Mouse (Mus musculus): ENCODE measurements at regions not wholly inside any gene's neighbourhood (a gene's known extent, or its start where the extent isn't known, plus 50 kb on each side); places are given as distances from the start of the nearest gene placed in this dataset.

DNA sequence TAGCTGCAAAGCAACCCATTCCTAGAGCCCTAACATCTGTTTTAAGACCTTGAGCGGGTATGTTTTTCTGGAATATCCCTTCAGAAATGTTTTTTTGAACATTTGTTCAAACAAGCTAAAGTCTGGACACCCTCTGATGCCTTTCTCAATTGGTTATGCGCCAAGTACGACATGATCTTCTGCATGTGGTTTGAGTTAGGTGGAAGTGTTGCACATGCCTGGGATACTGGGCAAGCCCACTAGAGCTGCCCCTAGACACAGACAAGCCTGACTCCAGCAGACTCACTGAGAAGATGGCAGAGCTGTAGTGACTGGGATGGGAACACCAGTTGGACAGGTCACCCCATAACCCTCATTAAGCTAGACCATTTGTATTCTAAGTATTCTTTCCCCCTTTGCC is 153.2 kb upstream of the Cypt2 start:
- ATAC-seq (ENCODE audit: low FRiP score, low read depth), result no peak
- TF ChIP-seq POLR2A (IDR thresholded peaks at IDR 0.05; ENCODE audit: borderline replicate concordance, extremely low read depth, insufficient read depth, insufficient read length), result no peak
- DNase-seq (ENCODE audit: low spot score), result no peak
- no peaks in the 10 kb centered on the region for H3K36me3 ChIP-seq (ENCODE audit: control insufficient read depth, insufficient read depth, low read length)
- WGBS, result 40% methylated on average over 3 of the region's 3 CpGs
- no peaks in the 10 kb centered on the region for H3K9me3 ChIP-seq (ENCODE audit: control insufficient read depth, low read length)
- H3K27me3 ChIP-seq (ENCODE audit: control insufficient read depth, insufficient read depth, low read length), result no peaks in the 10 kb centered on the region
- H3K4me2 ChIP-seq (replicated peaks; ENCODE audit: low read depth, low read length, severe bottlenecking), result no peak overlapping the region
- no peak overlapping the region for H3K9ac ChIP-seq (ENCODE audit: low read depth, low read length, severe bottlenecking)
- H3K4me3 ChIP-seq (replicated peaks; ENCODE audit: low read length), result no peak overlapping the region
- no peaks in the 10 kb centered on the region for H3K4me1 ChIP-seq (ENCODE audit: control insufficient read depth, insufficient read depth, low read length)
- no peak overlapping the region for H3K27ac ChIP-seq (replicated peaks; ENCODE audit: low read depth, low read length)

DNA sequence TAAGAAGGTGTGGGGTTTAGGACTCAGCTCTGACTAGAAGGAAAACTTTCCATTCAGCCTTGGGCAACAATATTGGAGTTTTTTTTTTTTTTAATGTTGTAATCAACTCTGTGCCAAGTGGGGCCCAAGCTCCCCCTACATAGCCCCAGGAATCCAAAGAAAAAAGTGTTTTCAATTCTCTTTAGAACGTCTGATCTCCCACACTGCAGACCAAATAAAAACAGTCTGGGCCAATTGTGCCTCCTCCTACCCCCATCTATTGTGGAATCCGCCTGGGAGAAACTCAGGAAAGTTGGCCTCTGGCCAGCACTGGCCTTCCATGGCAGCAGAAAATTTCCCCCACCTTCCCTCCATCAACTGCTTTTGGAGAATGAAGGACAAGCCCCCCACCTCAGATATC is 133.3 kb upstream of the Cypt2 start:
- peak; percentile 7 for DNase-seq (ENCODE audit: low spot score)
- WGBS, result 21% methylated on average over 2 of the region's 2 CpGs
- no peaks in the 10 kb centered on the region; the same call in 1 of the 2 replicates for H3K27me3 ChIP-seq (ENCODE audit: control insufficient read depth, insufficient read depth, low read length)

DNA sequence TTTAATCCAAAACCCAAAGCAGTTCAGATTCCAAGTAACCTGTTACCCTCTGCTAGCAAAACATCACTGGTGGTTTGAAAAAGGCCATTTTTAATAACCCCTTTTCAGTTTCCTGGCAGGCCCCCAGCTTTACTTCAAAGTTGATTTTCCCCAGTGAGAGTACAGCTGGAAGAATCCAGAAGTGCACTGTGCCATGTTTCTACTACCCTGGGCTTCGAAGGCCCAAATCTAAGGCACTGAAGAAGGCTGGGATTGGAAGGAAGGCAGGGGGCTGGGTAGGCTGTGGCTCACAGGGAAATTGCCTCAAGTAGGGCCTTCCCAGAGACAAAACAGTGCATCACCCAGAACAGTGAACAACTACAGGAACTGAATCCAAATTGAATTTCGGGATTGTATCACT is 131.6 kb upstream of the Cypt2 start:
- DNase-seq (ENCODE audit: low spot score) (peak; percentile 49), ATAC-seq (ENCODE audit: low FRiP score, low read depth) (no peak)
- WGBS, result 48% methylated on average over 2 of the region's 2 CpGs
- Histone ChIP-seq H3K4me2 (replicated peaks; ENCODE audit: low read depth, low read length, severe bottlenecking) (no peak overlapping the region), H3K9me3 (ENCODE audit: control insufficient read depth, low read length) (no peaks in the 10 kb centered on the region), H3K27ac (replicated peaks; ENCODE audit: low read depth, low read length) (no peak overlapping the region), H3K4me1 (ENCODE audit: control insufficient read depth, insufficient read depth, low read length) (no peaks in the 10 kb centered on the region), H3K9ac (ENCODE audit: low read depth, low read length, severe bottlenecking) (no peak overlapping the region), H3K27me3 (ENCODE audit: control insufficient read depth, insufficient read depth, low read length) (no peaks in the 10 kb centered on the region; the same call in 1 of the 2 replicates), H3K36me3 (ENCODE audit: control insufficient read depth, insufficient read depth, low read length) (no peaks in the 10 kb centered on the region), H3K4me3 (replicated peaks; ENCODE audit: low read length) (no peak overlapping the region)
- no peak for TF ChIP-seq POLR2A (IDR thresholded peaks at IDR 0.05; ENCODE audit: borderline replicate concordance, extremely low read depth, insufficient read depth, insufficient read length)

More for the DNA sequence above, 133.3 kb upstream of the Cypt2 start:
- no peaks in the 10 kb centered on the region for H3K9me3 ChIP-seq (ENCODE audit: control insufficient read depth, low read length)
- no peak overlapping the region for H3K27ac ChIP-seq (replicated peaks; ENCODE audit: low read depth, low read length)
- no peak for TF ChIP-seq POLR2A (IDR thresholded peaks at IDR 0.05; ENCODE audit: borderline replicate concordance, extremely low read depth, insufficient read depth, insufficient read length)
- H3K36me3 ChIP-seq (ENCODE audit: control insufficient read depth, insufficient read depth, low read length), result no peaks in the 10 kb centered on the region
- H3K9ac ChIP-seq (ENCODE audit: low read depth, low read length, severe bottlenecking), result no peak overlapping the region
- ATAC-seq (ENCODE audit: low FRiP score, low read depth), result no peak
- H3K4me2 ChIP-seq (replicated peaks; ENCODE audit: low read depth, low read length, severe bottlenecking), result no peak overlapping the region
- no peak overlapping the region for H3K4me3 ChIP-seq (replicated peaks; ENCODE audit: low read length)
- H3K4me1 ChIP-seq (ENCODE audit: control insufficient read depth, insufficient read depth, low read length), result no peaks in the 10 kb centered on the region

DNA sequence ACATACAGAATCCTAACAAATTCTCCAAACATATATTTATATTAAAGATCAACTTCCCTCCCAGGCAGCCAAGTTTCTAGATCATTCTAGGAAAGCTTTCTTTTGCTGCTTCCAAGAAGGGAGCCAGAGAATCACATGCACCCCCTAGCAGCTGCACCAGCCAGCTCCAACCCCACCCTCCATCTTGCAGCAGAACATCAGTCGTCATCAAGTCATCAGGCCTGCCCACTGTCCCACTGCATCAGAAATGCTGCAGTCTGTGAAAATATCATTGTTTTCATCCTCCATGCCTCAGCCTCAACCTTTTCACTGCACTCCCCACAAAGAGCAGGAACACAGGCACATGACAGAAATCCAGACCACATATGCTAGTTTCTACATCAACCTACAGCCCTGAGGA is 109.1 kb upstream of the Cypt2 start:
- Histone ChIP-seq H3K9ac (ENCODE audit: low read depth, low read length, severe bottlenecking) (no peak overlapping the region), H3K4me1 (ENCODE audit: control insufficient read depth, insufficient read depth, low read length) (no peaks in the 10 kb centered on the region), H3K4me2 (replicated peaks; ENCODE audit: low read depth, low read length, severe bottlenecking) (no peak overlapping the region), H3K9me3 (ENCODE audit: control insufficient read depth, low read length) (no peaks in the 10 kb centered on the region), H3K27ac (replicated peaks; ENCODE audit: low read depth, low read length) (no peak overlapping the region), H3K36me3 (ENCODE audit: control insufficient read depth, insufficient read depth, low read length) (no peaks in the 10 kb centered on the region), H3K4me3 (replicated peaks; ENCODE audit: low read length) (no peak overlapping the region), H3K27me3 (ENCODE audit: control insufficient read depth, insufficient read depth, low read length) (no peaks in the 10 kb centered on the region; the same call in 1 of the 2 replicates)
- DNase-seq (ENCODE audit: low spot score), result no peak
- WGBS, result 65% methylated on average over 1 of the region's 1 CpGs
- TF ChIP-seq POLR2A (IDR thresholded peaks at IDR 0.05; ENCODE audit: borderline replicate concordance, extremely low read depth, insufficient read depth, insufficient read length), result no peak
- no peak for ATAC-seq (ENCODE audit: low FRiP score, low read depth)

DNA sequence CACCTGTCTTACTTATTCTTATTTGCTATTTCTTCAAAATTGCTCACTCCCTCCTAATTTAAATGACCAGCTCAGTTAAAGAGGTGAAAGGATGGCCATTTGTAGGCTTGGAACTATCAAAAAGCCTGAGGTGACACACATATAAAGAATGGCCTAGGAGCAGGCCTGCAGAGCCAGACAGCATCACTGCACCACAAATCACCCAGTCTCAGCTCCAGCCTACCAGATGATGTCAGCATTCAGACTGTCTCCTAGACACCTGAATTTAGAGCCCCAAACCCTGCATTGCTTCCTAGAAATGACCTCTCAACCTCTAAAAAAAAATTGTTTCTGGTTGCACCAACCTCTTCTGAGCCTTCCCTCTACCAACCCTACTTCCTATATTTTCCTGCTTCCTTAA is 108.5 kb upstream of the Cypt2 start:
- ATAC-seq (ENCODE audit: low FRiP score, low read depth) (no peak), DNase-seq (ENCODE audit: low spot score) (no peak)
- no peak overlapping the region for H3K27ac ChIP-seq (replicated peaks; ENCODE audit: low read depth, low read length)
- no peaks in the 10 kb centered on the region for H3K36me3 ChIP-seq (ENCODE audit: control insufficient read depth, insufficient read depth, low read length)
- no peaks in the 10 kb centered on the region; the same call in 1 of the 2 replicates for H3K27me3 ChIP-seq (ENCODE audit: control insufficient read depth, insufficient read depth, low read length)
- no peak overlapping the region for H3K4me3 ChIP-seq (replicated peaks; ENCODE audit: low read length)
- no peak overlapping the region for H3K4me2 ChIP-seq (replicated peaks; ENCODE audit: low read depth, low read length, severe bottlenecking)
- no peak for TF ChIP-seq POLR2A (IDR thresholded peaks at IDR 0.05; ENCODE audit: borderline replicate concordance, extremely low read depth, insufficient read depth, insufficient read length)
- no peaks in the 10 kb centered on the region for H3K4me1 ChIP-seq (ENCODE audit: control insufficient read depth, insufficient read depth, low read length)
- no peaks in the 10 kb centered on the region for H3K9me3 ChIP-seq (ENCODE audit: control insufficient read depth, low read length)
- H3K9ac ChIP-seq (ENCODE audit: low read depth, low read length, severe bottlenecking), result no peak overlapping the region
